Mouse (Mus musculus) lung, adult 2 months (tissue): ENCODE data around the gene Acvrl1. TPM values are rescaled to one million over a fixed set of nuclear protein-coding genes. Genes with fewer than 3 reads are reported as not detected.

Experiments used
- DNase-seq: peaks from one replicate; pipeline ENCODE4 v3.0.0; 2022
- H3K4me1 ChIP-seq: fragments of 200-500 bp; 2 replicates; pipeline ENCODE4 v1.6.1; 2011; ENCODE audit warnings: low read length; ENCODE audit not compliant: control insufficient read depth, insufficient read depth
- H3K4me3 ChIP-seq: fragments of 200-500 bp; replicated peaks from 2 replicates; pipeline ENCODE3; 2011; ENCODE audit warnings: low read depth, mild to moderate bottlenecking, control low read depth, low read length; ENCODE audit errors: extremely low read depth
- CTCF ChIP-seq: fragments of 200-500 bp; IDR thresholded peaks from 2 replicates; pipeline ENCODE4 v1.5.1; 2011; ENCODE audit warnings: mild to moderate bottlenecking, low read length, control low read depth; ENCODE audit not compliant: insufficient read depth
- POLR2A ChIP-seq: fragments of 200-500 bp; IDR thresholded peaks from 2 replicates; pipeline ENCODE4 v1.6.1; 2011; ENCODE audit warnings: low read depth, mild to moderate bottlenecking, control low read depth, low read length, borderline replicate concordance; ENCODE audit errors: extremely low read depth
- WGBS: fragments of 180-500 bp; shearing (Covaris S2); methylation state at CpG from one replicate; pipeline ENCODE4 v1.1.7; 2018; 5-methylcytosine and 5-hydroxymethylcytosine counted together
- polyA plus RNA-seq: library from polyadenylated mRNA; depleted of rRNA; stranded (reverse); fragments of >200 nt; gene quantifications from 2 replicates; pipeline ENCODE4 v1.2.3, GENCODE M21; 2012

The Acvrl1 gene
- polyA plus RNA-seq, 1 experiment: 695 TPM

- TF ChIP-seq CTCF: no peak
- no peak for TF ChIP-seq POLR2A
- peaks cover 42% of the 10 kb centered on the region for H3K4me1 ChIP-seq
- 35% methylated on average over 4 of the region's 4 CpGs for WGBS
- no peak for DNase-seq
- H3K4me3 ChIP-seq: no peak overlapping the region
Measured at GRCm38 (mm10) chr15:101181500-101181899, 53.2 kb downstream of the Acvrl1 start.

GRCm38 (mm10) chr15:101182676-101183075 lies 54.4 kb downstream of the Acvrl1 start:
- H3K4me1 ChIP-seq: peaks cover 36% of the 10 kb centered on the region
- no peak for TF ChIP-seq POLR2A
- no peak for TF ChIP-seq CTCF
- no peak for DNase-seq
- WGBS: 25% methylated on average over 5 of the region's 5 CpGs
- no peak overlapping the region for H3K4me3 ChIP-seq

GRCm38 (mm10) chr15:101184300-101184699 lies 56.0 kb downstream of the Acvrl1 start:
- peaks cover 30% of the 10 kb centered on the region for H3K4me1 ChIP-seq
- TF ChIP-seq CTCF (no peak), POLR2A (no peak)
- no peak for DNase-seq
- no peak overlapping the region for H3K4me3 ChIP-seq
- WGBS: 92% methylated on average over 8 of the region's 8 CpGs

- 97% methylated on average over 3 of the region's 3 CpGs for WGBS
Measured at GRCm38 (mm10) chr15:101185549-101185948, 57.2 kb downstream of the Acvrl1 start.

GRCm38 (mm10) chr15:101187907-101188306 lies 59.6 kb downstream of the Acvrl1 start:
- 61% methylated on average over 5 of the region's 5 CpGs for WGBS
- DNase-seq: no peak
- Histone ChIP-seq H3K4me1 (peaks cover 28% of the 10 kb centered on the region), H3K4me3 (no peak overlapping the region)
- no peak for TF ChIP-seq CTCF
- no peak for TF ChIP-seq POLR2A

More at GRCm38 (mm10) chr15:101185549-101185948, 57.2 kb downstream of the Acvrl1 start:
- DNase-seq: no peak
- Histone ChIP-seq H3K4me1 (peaks cover 31% of the 10 kb centered on the region), H3K4me3 (no peak overlapping the region)
- no peak for TF ChIP-seq CTCF
- TF ChIP-seq POLR2A: no peak

- WGBS: 61% methylated on average over 10 of the region's 10 CpGs
- no peak for DNase-seq
- Histone ChIP-seq H3K4me3 (no peak overlapping the region), H3K4me1 (peaks cover 24% of the 10 kb centered on the region)
- TF ChIP-seq POLR2A: no peak
- TF ChIP-seq CTCF: no peak
Measured at GRCm38 (mm10) chr15:101189981-101190761, 61.8 kb downstream of the Acvrl1 start.

- no peak for DNase-seq
- no peak for TF ChIP-seq CTCF
- TF ChIP-seq POLR2A: no peak
- H3K4me3 ChIP-seq: no peak overlapping the region
- H3K4me1 ChIP-seq: peaks cover 24% of the 10 kb centered on the region
- 27% methylated on average over 5 of the region's 5 CpGs for WGBS
Measured at GRCm38 (mm10) chr15:101190762-101191150, 62.4 kb downstream of the Acvrl1 start.

- Histone ChIP-seq H3K4me3 (no peak overlapping the region), H3K4me1 (peaks cover 27% of the 10 kb centered on the region)
- TF ChIP-seq CTCF (no peak), POLR2A (no peak)
- WGBS: 18% methylated on average over 13 of the region's 13 CpGs
- peak; percentile 63 for DNase-seq
Measured at GRCm38 (mm10) chr15:101191459-101192259, 63.3 kb downstream of the Acvrl1 start.

- Histone ChIP-seq H3K4me3 (no peak overlapping the region), H3K4me1 (peaks cover 27% of the 10 kb centered on the region)
- WGBS: 44% methylated on average over 7 of the region's 7 CpGs
- DNase-seq: no peak
- TF ChIP-seq CTCF: no peak
- no peak for TF ChIP-seq POLR2A
Measured at GRCm38 (mm10) chr15:101192260-101192640, 63.9 kb downstream of the Acvrl1 start.

- TF ChIP-seq CTCF: no peak
- TF ChIP-seq POLR2A: no peak
- no peak for DNase-seq
- 56% methylated on average over 7 of the region's 7 CpGs for WGBS
- Histone ChIP-seq H3K4me3 (no peak overlapping the region), H3K4me1 (peaks cover 27% of the 10 kb centered on the region)
Measured at GRCm38 (mm10) chr15:101192651-101193050, 64.3 kb downstream of the Acvrl1 start.
